Mouse (Mus musculus): ENCODE measurements at regions not wholly inside any gene's neighbourhood (a gene's known extent, or its start where the extent isn't known, plus 50 kb on each side); places are given as distances from the start of the nearest gene placed in this dataset.

- TF ChIP-seq ZNF384 (IDR thresholded peaks at IDR 0.05; ENCODE audit: low read depth, low read length) = no peak
- TF ChIP-seq ZC3H11A (IDR thresholded peaks at IDR 0.05; ENCODE audit: borderline replicate concordance, low read depth, low read length) = no peak
- no peak for TF ChIP-seq CHD2 (IDR thresholded peaks at IDR 0.05; ENCODE audit: low read depth, low read length)
- TF ChIP-seq HCFC1 (IDR thresholded peaks at IDR 0.05; ENCODE audit: borderline replicate concordance, insufficient read depth, low read length) = no peak
Observed at GRCm38 (mm10) chr2:9433110-9433940, 447.7 kb upstream of the 4930412O13Rik start.
